Mouse (Mus musculus): Measurements from ENCODE around the gene Olfr156. TPM values are rescaled to one million over a fixed set of nuclear protein-coding genes. Genes with fewer than 3 reads are reported as not detected.

Gene Olfr156
- not detected in 2 replicates for polyA plus RNA-seq (2015; fragmentation: Nextera tagmentation; extraction: Ambion mirVana)

DNA sequence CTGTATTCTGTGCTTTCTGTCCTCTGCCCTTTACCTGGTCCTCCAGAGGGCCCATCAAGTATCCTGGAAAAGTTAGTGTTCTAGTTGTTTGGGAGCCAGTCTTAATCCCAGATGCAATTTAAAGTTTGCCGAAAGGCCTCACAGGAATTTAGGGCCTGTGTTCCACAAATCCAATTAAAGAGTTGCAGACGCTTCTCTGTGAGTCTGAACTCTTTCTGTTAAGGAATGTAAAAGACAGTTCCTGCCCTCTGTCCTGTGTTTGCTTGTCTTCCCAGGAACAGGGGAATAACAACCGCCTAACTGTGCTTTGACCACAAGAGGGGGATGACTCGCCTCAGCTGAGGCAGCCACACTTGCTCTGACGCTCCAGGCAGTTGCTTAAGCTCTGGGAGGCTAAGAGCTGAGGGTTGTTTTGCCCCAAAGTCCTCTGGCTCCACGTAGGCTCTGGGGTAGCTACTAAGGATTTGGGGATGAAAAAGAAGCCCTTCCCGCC is at the start of gene Olfr156:
TSS of gene Olfr156 (minus strand) at position 51 of the 493 bp plus-strand sequence.

DNA sequence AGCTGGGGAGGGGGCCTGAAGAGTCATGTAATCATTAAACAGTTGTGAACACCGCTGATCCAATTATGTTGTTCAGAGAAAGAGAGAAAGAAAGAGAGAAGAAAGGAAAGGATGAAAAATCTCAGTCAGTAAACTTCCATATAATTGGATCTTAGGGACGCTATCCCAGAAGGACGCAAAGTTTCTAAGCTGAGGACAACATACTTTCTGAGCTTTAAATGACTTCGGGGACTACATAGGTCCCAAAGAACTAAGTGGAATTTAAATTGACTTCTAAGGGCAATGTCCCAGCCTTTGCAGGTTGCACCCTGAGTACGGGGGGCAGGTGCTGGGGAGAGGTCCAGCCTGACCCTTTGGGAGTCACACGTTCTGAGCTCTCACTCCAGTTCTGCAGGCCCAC is 27.6 kb upstream of the Olfr156 start, which contains the start of gene Olfr155:
TSS of gene Olfr155 (plus strand) at position 301 of the 400 bp plus-strand sequence.

DNA sequence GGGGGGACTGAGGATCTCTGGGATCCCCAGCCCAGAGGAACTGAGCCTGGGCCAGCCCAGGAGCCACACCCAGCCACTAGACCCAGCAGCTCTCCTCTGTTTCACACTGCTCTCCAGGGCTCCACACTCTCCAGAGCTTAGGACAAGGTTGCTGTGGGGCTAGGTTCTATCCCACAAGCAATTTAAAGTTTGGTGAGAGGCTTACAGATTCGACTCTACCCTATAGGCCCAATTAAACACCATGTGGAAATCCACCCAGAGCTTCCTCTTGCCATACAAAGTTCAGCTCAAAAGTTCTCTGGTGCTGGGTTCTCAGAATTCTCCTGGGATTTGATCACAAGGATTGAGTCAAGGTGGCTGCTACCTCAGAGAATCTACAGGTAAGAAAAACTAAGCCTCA is 16.4 kb upstream of the Olfr156 start, which contains the start of gene Olfr157:
TSS of gene Olfr157 (minus strand) at position 101 of the 400 bp plus-strand sequence.

DNA sequence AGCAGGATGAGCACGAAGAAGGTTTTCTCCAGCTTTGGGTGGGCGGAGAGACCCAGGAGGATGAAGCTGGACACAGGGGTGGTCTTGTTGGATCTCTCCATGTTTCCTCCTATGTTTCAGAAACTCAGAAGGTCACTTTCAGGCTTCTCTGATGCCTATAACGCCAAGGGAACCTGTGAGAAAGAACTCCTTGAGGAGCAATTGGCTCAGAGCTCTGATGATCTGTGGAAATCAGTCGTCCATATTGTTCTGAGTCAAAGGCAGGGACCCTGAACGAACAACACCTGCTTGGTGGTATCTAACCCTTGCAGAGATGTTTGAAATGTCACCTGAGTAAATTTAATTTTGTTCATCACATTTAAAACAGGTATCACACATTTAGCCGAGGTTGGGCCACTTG is 52.8 kb downstream of the Olfr156 start, which contains the start of gene Olfr159:
TSS of gene Olfr159 (minus strand) at position 101 of the 400 bp plus-strand sequence.

Other genes with a start within 250 kb of the Olfr156 start
- 12.4 and 20.5 TPM in 2 replicates for gene Rgp1, start 245.2 kb downstream of the Olfr156 start, polyA plus RNA-seq (2015; fragmentation: Nextera tagmentation; extraction: Ambion mirVana)
- 9.6 and 13.0 TPM in 2 replicates for gene Gba2, start 245.0 kb downstream of the Olfr156 start, polyA plus RNA-seq (2015; fragmentation: Nextera tagmentation; extraction: Ambion mirVana)
- gene Msmp, start 239.4 kb downstream of the Olfr156 start, polyA plus RNA-seq (2015; fragmentation: Nextera tagmentation; extraction: Ambion mirVana): 1.9 and 2.8 TPM in 2 replicates
- gene Npr2, start 192.0 kb downstream of the Olfr156 start, polyA plus RNA-seq (2015; fragmentation: Nextera tagmentation; extraction: Ambion mirVana): 11.2 and 13.3 TPM in 2 replicates
- gene Spag8, start 170.3 kb downstream of the Olfr156 start, polyA plus RNA-seq (2015; fragmentation: Nextera tagmentation; extraction: Ambion mirVana): 0.72 and 0.92 TPM in 2 replicates
- 236 and 326 TPM in 2 replicates for gene Hint2, start 167.4 kb downstream of the Olfr156 start, polyA plus RNA-seq (2015; fragmentation: Nextera tagmentation; extraction: Ambion mirVana)
- 3.6 and 4.9 TPM in 2 replicates for gene Tmem8b, start 154.9 kb downstream of the Olfr156 start, polyA plus RNA-seq (2015; fragmentation: Nextera tagmentation; extraction: Ambion mirVana)
- 2.9 and 3.1 TPM in 2 replicates for gene Fam221b, start 154.8 kb downstream of the Olfr156 start, polyA plus RNA-seq (2015; fragmentation: Nextera tagmentation; extraction: Ambion mirVana)
- not detected in 2 replicates for gene Olfr70, start 123.1 kb downstream of the Olfr156 start, polyA plus RNA-seq (2015; fragmentation: Nextera tagmentation; extraction: Ambion mirVana)
- gene Olfr71, start 113.6 kb downstream of the Olfr156 start, polyA plus RNA-seq (2015; fragmentation: Nextera tagmentation; extraction: Ambion mirVana): not detected in 2 replicates
- 3.9 and 4.3 TPM in 2 replicates for gene Hrct1, start 96.7 kb downstream of the Olfr156 start, polyA plus RNA-seq (2015; fragmentation: Nextera tagmentation; extraction: Ambion mirVana)
- 0.60 and 1.2 TPM in 2 replicates for gene Spaar, start 93.9 kb downstream of the Olfr156 start, polyA plus RNA-seq (2015; fragmentation: Nextera tagmentation; extraction: Ambion mirVana)
- gene Olfr159, start 52.9 kb downstream of the Olfr156 start, polyA plus RNA-seq (2015; fragmentation: Nextera tagmentation; extraction: Ambion mirVana): not detected in 2 replicates
- not detected in 2 replicates for gene Olfr157, start 16.3 kb upstream of the Olfr156 start, polyA plus RNA-seq (2015; fragmentation: Nextera tagmentation; extraction: Ambion mirVana)
- gene Olfr155, start 27.7 kb upstream of the Olfr156 start, polyA plus RNA-seq (2015; fragmentation: Nextera tagmentation; extraction: Ambion mirVana): not detected in 2 replicates
- 15.1 and 19.8 TPM in 2 replicates for gene Reck, start 51.6 kb upstream of the Olfr156 start, polyA plus RNA-seq (2015; fragmentation: Nextera tagmentation; extraction: Ambion mirVana)
- gene Glipr2, start 133.5 kb upstream of the Olfr156 start, polyA plus RNA-seq (2015; fragmentation: Nextera tagmentation; extraction: Ambion mirVana): 33.2 and 43.1 TPM in 2 replicates
- gene Ccin, start 159.6 kb upstream of the Olfr156 start, polyA plus RNA-seq (2015; fragmentation: Nextera tagmentation; extraction: Ambion mirVana): not detected in 2 replicates
- gene Clta, start 180.6 kb upstream of the Olfr156 start, polyA plus RNA-seq (2015; fragmentation: Nextera tagmentation; extraction: Ambion mirVana): 266 and 285 TPM in 2 replicates

Data from adrenal gland, postnatal 0 days (tissue).